Mouse (Mus musculus) kidney, embryonic 16.5 days (tissue): Measurements from ENCODE around the gene Lcn11. TPM values are rescaled to one million over a fixed set of nuclear protein-coding genes. Genes with fewer than 3 reads are reported as not detected.
"Not testable (repeated sequence)": the region's sequence is repeated elsewhere in the genome, so short reads cannot be mapped to it uniquely, and the experiment has no call there.

Experiments
- ATAC-seq: fragments of 200-750 bp; cut with Nextera tagmentation; 2 replicates; pipeline ENCODE4 v1.8.0; 2017; ENCODE audit warnings: moderate TSS enrichment; ENCODE audit not compliant: low FRiP score, low TSS enrichment
- H3K27ac ChIP-seq: fragments of 300-500 bp; sonication (generic); 2 replicates; pipeline ENCODE4 v1.5.1; 2014; ENCODE audit warnings: low read length
- H3K27me3 ChIP-seq: fragments of 300-500 bp; sonication (generic); 2 replicates; pipeline ENCODE4 v1.6.1; 2014; ENCODE audit warnings: low read length, control low read depth, mixed read lengths; ENCODE audit not compliant: insufficient read depth
- H3K36me3 ChIP-seq: fragments of 300-500 bp; sonication (generic); 2 replicates; pipeline ENCODE4 v1.6.1; 2014; ENCODE audit warnings: low read length, control low read depth, mixed read lengths; ENCODE audit not compliant: insufficient read depth
- H3K4me1 ChIP-seq: fragments of 300-500 bp; sonication (generic); 2 replicates; pipeline ENCODE4 v1.6.1; 2014; ENCODE audit warnings: low read length, control low read depth, mixed read lengths; ENCODE audit not compliant: insufficient read depth
- H3K4me2 ChIP-seq: fragments of 300-500 bp; sonication (generic); replicated peaks from 2 replicates; pipeline ENCODE4 v1.6.1; 2014; ENCODE audit warnings: low read depth, low read length
- H3K4me3 ChIP-seq: fragments of 300-500 bp; sonication (generic); 2 replicates; pipeline ENCODE4 v1.5.1; 2014; ENCODE audit warnings: mild to moderate bottlenecking, low read length
- H3K9ac ChIP-seq: fragments of 300-500 bp; sonication (generic); replicated peaks from 2 replicates; pipeline ENCODE4 v1.6.1; 2014; ENCODE audit warnings: low read length
- H3K9me3 ChIP-seq: fragments of 300-500 bp; sonication (generic); 2 replicates; pipeline ENCODE4 v1.6.1; 2016; ENCODE audit warnings: low read length, control low read depth
- WGBS: fragments of 180-500 bp; shearing (Covaris S2); extraction: QIAGEN DNeasy Blood & Tissue Kit; methylation state at CpG from one replicate; pipeline ENCODE4 v1.1.7; 2014; 5-methylcytosine and 5-hydroxymethylcytosine counted together
- polyA plus RNA-seq: library from polyadenylated mRNA; unstranded; fragments of >200 nt; fragmentation: Nextera tagmentation; extraction: Ambion mirVana; gene quantifications from 2 replicates; pipeline ENCODE4 v1.2.1, GENCODE M21; 2015

Gene Lcn11
- polyA plus RNA-seq, 1 experiment from 2014 or later: not detected

DNA sequence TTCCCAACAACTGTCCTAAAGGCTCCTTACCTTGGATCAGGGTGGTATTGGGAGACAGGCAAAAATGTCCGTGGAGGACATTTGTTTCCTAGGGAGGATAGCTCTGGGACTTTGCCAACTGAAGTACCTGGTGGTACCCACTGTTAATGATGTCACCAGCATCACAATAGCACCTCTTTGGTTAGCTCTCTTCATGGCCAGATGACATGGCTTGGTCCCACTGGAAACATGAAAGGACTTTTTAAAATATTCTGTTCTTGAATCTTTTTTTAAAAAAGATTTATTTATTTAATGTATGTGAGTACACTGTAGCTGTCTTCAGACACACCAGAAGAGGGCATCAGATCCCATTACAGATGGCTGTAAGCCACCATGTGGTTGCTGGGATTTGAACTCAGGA, 38.9 kb downstream of the Lcn11 start, which contains the start of gene Glt6d1:
Gene Glt6d1 (minus strand): TSS at position 101 of the 400 bp plus-strand sequence.
- H3K9ac ChIP-seq, H3K27me3 ChIP-seq, H3K4me3 ChIP-seq, H3K4me2 ChIP-seq, H3K9me3 ChIP-seq, H3K36me3 ChIP-seq, H3K27ac ChIP-seq, H3K4me1 ChIP-seq, ATAC-seq: not testable (repeated sequence)
- WGBS: 61% methylated on average over 1 of the region's 1 CpGs

DNA sequence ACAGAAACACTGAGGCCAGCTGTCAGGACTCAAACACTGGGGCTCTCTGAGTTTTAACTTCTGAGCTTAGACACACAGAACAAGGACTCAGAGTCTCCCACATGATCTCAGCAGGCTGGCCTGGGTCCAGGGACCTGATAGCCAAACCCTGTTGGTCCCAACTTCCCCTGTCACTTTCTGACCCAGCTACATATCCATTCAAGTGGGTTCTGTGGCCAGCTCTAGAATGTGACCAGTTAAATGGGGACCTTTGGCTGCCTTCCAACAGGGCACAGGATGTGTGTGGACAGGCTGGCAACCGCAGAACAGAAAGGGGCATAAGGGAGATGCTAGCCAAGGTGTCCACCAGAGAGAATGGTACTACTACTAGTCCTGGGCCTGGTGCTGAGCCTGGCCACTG, 46.0 kb downstream of the Lcn11 start, which contains the start of gene Lcn9:
Gene Lcn9 (plus strand): TSS at position 348 of the 400 bp plus-strand sequence.
- no peaks in the 10 kb centered on the region for H3K4me1 ChIP-seq
- no peaks in the 10 kb centered on the region for H3K36me3 ChIP-seq
- no peak within 1 kb of the TSS for H3K4me2 ChIP-seq
- no peak within 1 kb of the TSS for H3K27ac ChIP-seq
- ATAC-seq: no peak
- no peaks in the 10 kb centered on the region for H3K27me3 ChIP-seq
- H3K9me3 ChIP-seq: no peaks in the 10 kb centered on the region
- H3K4me3 ChIP-seq: no peak within 1 kb of the TSS
- H3K9ac ChIP-seq: no peak within 1 kb of the TSS
- WGBS: 90% methylated on average over 1 of the region's 1 CpGs

DNA sequence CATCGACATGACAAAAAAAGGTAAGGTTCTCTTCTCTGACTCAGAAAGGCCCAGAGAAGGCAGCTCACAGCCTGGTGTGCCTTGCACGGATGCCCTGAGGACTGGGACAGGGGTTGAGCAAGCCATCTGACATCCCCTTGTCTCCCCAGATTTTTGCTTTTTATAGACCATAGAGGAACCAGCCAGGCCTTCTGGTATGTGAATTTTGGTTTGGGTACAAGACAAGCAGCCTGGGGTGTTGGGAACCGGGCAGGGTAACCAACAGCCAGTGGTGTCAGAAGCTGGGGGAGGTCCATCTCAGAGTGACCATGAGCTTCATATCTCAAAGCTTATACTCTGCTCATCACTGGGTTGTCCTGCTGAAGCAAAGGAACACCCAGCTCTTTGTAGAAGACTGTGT, 47.9 kb downstream of the Lcn11 start:
- Histone ChIP-seq H3K4me2 (no peak overlapping the region), H3K9ac (no peak overlapping the region), H3K4me3 (no peak overlapping the region), H3K9me3 (no peaks in the 10 kb centered on the region), H3K27ac (no peak overlapping the region), H3K27me3 (no peaks in the 10 kb centered on the region), H3K36me3 (no peaks in the 10 kb centered on the region), H3K4me1 (no peaks in the 10 kb centered on the region)
- ATAC-seq: no peak
- 88% methylated on average over 3 of the region's 3 CpGs for WGBS

DNA sequence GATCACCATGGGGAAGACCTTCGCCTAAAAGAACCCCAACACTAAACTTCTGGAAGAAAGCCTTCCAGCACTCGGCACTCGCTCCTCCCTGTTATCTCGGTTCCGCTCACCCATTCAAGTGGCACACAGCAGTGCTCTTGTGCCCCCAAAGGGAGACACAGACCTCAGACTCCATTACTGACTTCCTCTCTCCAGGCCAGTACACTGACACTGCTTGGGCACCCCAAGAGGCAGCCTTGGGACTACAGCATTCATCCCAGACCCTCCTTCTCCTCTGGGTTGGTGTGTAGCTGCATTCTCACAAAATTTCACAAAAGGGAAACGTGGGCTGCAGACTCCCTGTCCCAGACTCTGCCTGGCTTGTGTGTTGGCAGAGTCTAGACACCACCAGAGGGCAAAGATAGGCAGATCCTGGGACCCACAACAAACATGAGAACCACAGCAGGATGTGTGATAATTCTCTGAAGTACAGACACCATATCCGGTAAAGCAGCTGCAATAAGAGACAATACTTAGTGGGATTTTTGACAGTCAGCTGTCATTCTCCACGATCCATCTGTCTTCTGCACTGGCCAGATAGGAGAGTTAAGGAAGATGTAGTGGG, 51.6 kb downstream of the Lcn11 start:
- Histone ChIP-seq H3K9me3 (no peaks in the 10 kb centered on the region), H3K4me2 (no peak overlapping the region), H3K4me1 (no peaks in the 10 kb centered on the region), H3K27me3 (no peaks in the 10 kb centered on the region), H3K9ac (no peak overlapping the region), H3K27ac (no peak overlapping the region), H3K4me3 (no peak overlapping the region), H3K36me3 (no peaks in the 10 kb centered on the region)
- ATAC-seq: no peak
- WGBS: 82% methylated on average over 8 of the region's 8 CpGs

Other genes with a start within 250 kb of the Lcn11 start
- gene Traf2, start 230.1 kb upstream of the Lcn11 start, polyA plus RNA-seq: 40.6 and 43.6 TPM in 2 replicates
- 372 and 373 TPM in 2 replicates for gene Edf1, start 219.2 kb upstream of the Lcn11 start, polyA plus RNA-seq
- 12.2 and 14.7 TPM in 2 replicates for gene Mamdc4, start 202.2 kb upstream of the Lcn11 start, polyA plus RNA-seq
- 193 and 206 TPM in 2 replicates for gene Phpt1, start 201.8 kb upstream of the Lcn11 start, polyA plus RNA-seq
- gene Ajm1, start 195.3 kb upstream of the Lcn11 start, polyA plus RNA-seq: 0.18 and 0.22 TPM in 2 replicates
- 69.8 and 73.9 TPM in 2 replicates for gene Rabl6, start 168.5 kb upstream of the Lcn11 start, polyA plus RNA-seq
- gene Ccdc183, start 159.3 kb upstream of the Lcn11 start, polyA plus RNA-seq: 0.27 and 0.33 TPM in 2 replicates
- 36.1 and 37.6 TPM in 2 replicates for gene Tmem141, start 155.0 kb upstream of the Lcn11 start, polyA plus RNA-seq
- 2.6 and 3.2 TPM in 2 replicates for gene Fcna, start 149.0 kb upstream of the Lcn11 start, polyA plus RNA-seq
- not detected in 2 replicates for gene Lcn8, start 123.9 kb upstream of the Lcn11 start, polyA plus RNA-seq
- gene Lcn5, start 119.1 kb upstream of the Lcn11 start, polyA plus RNA-seq: not detected in 2 replicates
- gene Lcn6, start 100.2 kb upstream of the Lcn11 start, polyA plus RNA-seq: not detected in 2 replicates
- gene Lcn10, start 94.3 kb upstream of the Lcn11 start, polyA plus RNA-seq: not detected in 2 replicates
- gene Obp2a, start 77.0 kb upstream of the Lcn11 start, polyA plus RNA-seq: 0.24 TPM in 1 of 2 replicates, not detected in the other
- 89.0 and 91.6 TPM in 2 replicates for gene Bmyc, start 70.3 kb upstream of the Lcn11 start, polyA plus RNA-seq
- gene Obp2b, start 40.0 kb upstream of the Lcn11 start, polyA plus RNA-seq: not detected in 2 replicates
- gene Lcn3, start 11.4 kb upstream of the Lcn11 start, polyA plus RNA-seq: not detected in 2 replicates
- gene Gm13539, start 5.2 kb downstream of the Lcn11 start, polyA plus RNA-seq: not detected in 2 replicates
- gene Glt6d1, start 38.8 kb downstream of the Lcn11 start, polyA plus RNA-seq: not detected in 2 replicates
- not detected in 2 replicates for gene Lcn9, start 46.1 kb downstream of the Lcn11 start, polyA plus RNA-seq
- gene Sohlh1, start 70.2 kb downstream of the Lcn11 start, polyA plus RNA-seq: 0.24 TPM in 1 of 2 replicates, not detected in the other
- gene Kcnt1, start 86.7 kb downstream of the Lcn11 start, polyA plus RNA-seq: 0.74 and 0.91 TPM in 2 replicates
- 9.2 and 10.2 TPM in 2 replicates for gene Camsap1, start 206.3 kb downstream of the Lcn11 start, polyA plus RNA-seq
- 83.6 and 88.5 TPM in 2 replicates for gene Ubac1, start 244.7 kb downstream of the Lcn11 start, polyA plus RNA-seq